Mouse (Mus musculus): ENCODE data around the gene St6galnac3. TPM values are rescaled to one million over a fixed set of nuclear protein-coding genes. Genes with fewer than 3 reads are reported as not detected.
A peak's percentile ranks its signal among the peaks of the same experiment; 100 is the strongest.

St6galnac3 gene
- polyA plus RNA-seq, 1 experiment from 2014 or later: 15.8 TPM

DNA sequence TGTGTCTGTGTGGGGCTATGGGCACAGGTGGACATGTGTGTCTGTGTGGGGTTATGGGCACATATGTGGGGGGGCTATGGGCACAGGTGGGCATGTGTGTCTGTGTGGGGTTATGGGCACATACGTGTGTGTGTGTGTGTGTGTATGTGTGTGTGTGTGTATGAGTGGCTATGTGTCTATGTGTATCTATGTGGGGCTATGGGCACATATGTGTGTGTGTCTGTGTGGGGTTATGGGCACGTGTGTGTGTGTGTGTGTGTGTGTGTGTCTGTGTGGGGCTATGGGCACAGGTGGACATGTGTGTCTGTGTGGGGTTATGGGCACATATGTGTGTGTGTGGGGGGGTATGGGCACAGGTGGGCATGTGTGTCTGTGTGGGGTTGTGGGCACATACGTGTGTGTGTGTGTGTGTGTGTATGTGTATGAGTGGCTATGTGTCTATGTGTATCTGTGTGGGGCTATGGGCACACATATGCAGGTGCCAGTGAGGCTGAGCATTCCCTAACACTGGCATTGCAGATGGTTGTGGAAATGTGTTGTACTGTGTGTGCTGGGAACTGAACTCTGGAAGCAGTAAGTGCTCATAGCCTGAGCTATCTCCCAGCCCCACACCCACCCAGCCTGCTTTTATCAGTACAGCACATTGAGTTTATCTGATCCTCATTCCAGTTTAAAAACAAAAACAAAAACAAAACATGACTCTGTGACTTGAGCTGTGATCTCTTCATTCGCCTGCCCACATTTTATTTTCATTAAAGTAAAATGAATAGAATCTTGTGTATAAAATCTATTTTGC lies 8.6 kb upstream of the St6galnac3 start:
- Histone ChIP-seq H3K9me3 (replicated peaks) (no peaks in the 10 kb centered on the region), H3K27me3 (no peaks in the 10 kb centered on the region; the same call in 1 of the 2 replicates), H3K4me1 (replicated peaks) (peaks cover 25% of the 10 kb centered on the region), H3K36me3 (no peaks in the 10 kb centered on the region), H3K4me3 (no peak overlapping the region), H3K9ac (no peak overlapping the region), H3K27ac (no peak overlapping the region), H3K4me2 (no peak overlapping the region)
- no peak for ATAC-seq (replicated peaks; ENCODE audit: insufficient number of reproducible peaks, insufficient read depth, low FRiP score, low read depth)
- 91% methylated on average over 4 of the region's 4 CpGs for WGBS

- no peak for ATAC-seq (replicated peaks; ENCODE audit: insufficient number of reproducible peaks, insufficient read depth, low FRiP score, low read depth)
- Histone ChIP-seq H3K36me3 (no peaks in the 10 kb centered on the region), H3K9ac (no peak overlapping the region), H3K27me3 (no peaks in the 10 kb centered on the region; the same call in 1 of the 2 replicates), H3K9me3 (replicated peaks) (no peaks in the 10 kb centered on the region), H3K4me2 (no peak overlapping the region), H3K4me1 (replicated peaks) (peaks cover 24% of the 10 kb centered on the region), H3K4me3 (no peak overlapping the region), H3K27ac (no peak overlapping the region; the same call in 1 of the 2 replicates)
- 23% methylated on average over 6 of the region's 6 CpGs for WGBS
Observed at GRCm38 (mm10) chr3:153732749-153733148, 7.8 kb upstream of the St6galnac3 start.

DNA sequence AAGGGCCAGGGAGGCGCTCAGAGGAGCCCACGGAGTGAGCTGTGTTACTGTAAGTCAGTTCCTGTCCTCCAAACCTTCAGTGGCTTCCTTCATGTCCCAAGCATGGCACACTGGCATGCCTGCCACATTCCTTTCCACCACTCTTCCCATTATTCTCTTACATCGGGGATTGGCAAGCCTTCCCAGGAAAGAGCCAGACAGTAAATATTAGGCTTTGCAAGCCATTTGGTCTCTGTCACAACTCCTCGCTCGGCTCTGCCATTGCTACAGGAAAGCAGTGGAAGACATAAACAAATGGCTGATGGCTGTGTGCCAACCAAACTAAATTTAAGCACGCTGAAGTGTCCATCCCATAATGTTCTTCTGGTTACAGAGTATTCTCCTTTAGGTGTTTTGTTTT lies 7.1 kb upstream of the St6galnac3 start:
- 44% methylated on average over 6 of the region's 6 CpGs for WGBS
- Histone ChIP-seq H3K9ac (no peak overlapping the region), H3K9me3 (replicated peaks) (no peaks in the 10 kb centered on the region), H3K27ac (no peak overlapping the region), H3K36me3 (no peaks in the 10 kb centered on the region), H3K27me3 (no peaks in the 10 kb centered on the region; the same call in 1 of the 2 replicates), H3K4me3 (no peak overlapping the region), H3K4me2 (no peak overlapping the region), H3K4me1 (replicated peaks) (peaks cover 20% of the 10 kb centered on the region)
- ATAC-seq (replicated peaks; ENCODE audit: insufficient number of reproducible peaks, insufficient read depth, low FRiP score, low read depth): no peak

GRCm38 (mm10) chr3:153728577-153728976 lies 3.6 kb upstream of the St6galnac3 start:
- H3K36me3 ChIP-seq: no peaks in the 10 kb centered on the region
- no peak overlapping the region for H3K4me3 ChIP-seq
- no peak overlapping the region for H3K27ac ChIP-seq
- H3K9ac ChIP-seq: no peak overlapping the region
- 0 out of 2 replicates have a peak, but pooled peaks cover 6% of the 10 kb centered on the region for H3K27me3 ChIP-seq
- peaks cover 24% of the 10 kb centered on the region for H3K4me1 ChIP-seq (replicated peaks)
- H3K9me3 ChIP-seq (replicated peaks): no peaks in the 10 kb centered on the region
- no peak overlapping the region for H3K4me2 ChIP-seq
- ATAC-seq (replicated peaks; ENCODE audit: insufficient number of reproducible peaks, insufficient read depth, low FRiP score, low read depth): no peak

- Histone ChIP-seq H3K4me3 (peak overlapping the region; percentile 68), H3K9ac (no peak overlapping the region), H3K4me2 (peak overlapping the region; percentile 93), H3K36me3 (no peaks in the 10 kb centered on the region), H3K27me3 (0 out of 2 replicates have a peak, but pooled peaks cover 8% of the 10 kb centered on the region), H3K9me3 (replicated peaks) (no peaks in the 10 kb centered on the region), H3K4me1 (replicated peaks) (peaks cover 26% of the 10 kb centered on the region), H3K27ac (no peak overlapping the region)
- ATAC-seq (replicated peaks; ENCODE audit: insufficient number of reproducible peaks, insufficient read depth, low FRiP score, low read depth): no peak
- 72% methylated on average over 9 of the region's 9 CpGs for WGBS
Observed at GRCm38 (mm10) chr3:153723467-153724079, 1.4 kb downstream of the St6galnac3 start.

- Histone ChIP-seq H3K27ac (no peak overlapping the region), H3K36me3 (no peaks in the 10 kb centered on the region), H3K4me3 (no peak overlapping the region), H3K27me3 (0 out of 2 replicates have a peak, but pooled peaks cover 8% of the 10 kb centered on the region), H3K9ac (no peak overlapping the region), H3K4me1 (replicated peaks) (peaks cover 41% of the 10 kb centered on the region), H3K4me2 (no peak overlapping the region), H3K9me3 (replicated peaks) (no peaks in the 10 kb centered on the region)
- ATAC-seq (replicated peaks; ENCODE audit: insufficient number of reproducible peaks, insufficient read depth, low FRiP score, low read depth): no peak
- 73% methylated on average over 16 of the region's 16 CpGs for WGBS
Observed at GRCm38 (mm10) chr3:153721525-153721924, 3.4 kb downstream of the St6galnac3 start.

DNA sequence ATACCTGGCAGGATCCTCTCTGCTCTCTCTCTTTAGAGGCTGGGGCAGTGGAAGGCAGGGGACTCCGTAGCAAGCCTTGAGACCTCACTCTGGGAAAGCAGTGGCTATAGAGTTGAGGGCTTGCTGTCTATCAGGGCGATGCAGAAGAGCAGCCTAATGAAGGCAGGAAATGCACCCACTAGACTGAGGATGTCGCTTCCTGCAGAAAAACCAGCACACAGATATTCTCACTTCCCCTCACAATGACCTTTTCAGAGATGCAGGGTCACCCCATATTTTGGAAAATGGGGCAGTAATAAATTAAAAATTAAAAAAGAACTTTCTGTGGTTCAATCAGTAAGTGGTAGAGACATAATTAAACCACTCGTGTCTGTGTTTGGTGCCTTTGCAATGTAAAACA lies 4.1 kb downstream of the St6galnac3 start:
- H3K36me3 ChIP-seq: no peaks in the 10 kb centered on the region
- 0 out of 2 replicates have a peak, but pooled peaks cover 5% of the 10 kb centered on the region for H3K27me3 ChIP-seq
- no peak overlapping the region for H3K4me2 ChIP-seq
- no peaks in the 10 kb centered on the region for H3K9me3 ChIP-seq (replicated peaks)
- ATAC-seq (replicated peaks; ENCODE audit: insufficient number of reproducible peaks, insufficient read depth, low FRiP score, low read depth): no peak
- peaks cover 41% of the 10 kb centered on the region for H3K4me1 ChIP-seq (replicated peaks)
- WGBS: 62% methylated on average over 4 of the region's 4 CpGs
- H3K9ac ChIP-seq: no peak overlapping the region
- H3K4me3 ChIP-seq: no peak overlapping the region
- H3K27ac ChIP-seq: no peak overlapping the region

DNA sequence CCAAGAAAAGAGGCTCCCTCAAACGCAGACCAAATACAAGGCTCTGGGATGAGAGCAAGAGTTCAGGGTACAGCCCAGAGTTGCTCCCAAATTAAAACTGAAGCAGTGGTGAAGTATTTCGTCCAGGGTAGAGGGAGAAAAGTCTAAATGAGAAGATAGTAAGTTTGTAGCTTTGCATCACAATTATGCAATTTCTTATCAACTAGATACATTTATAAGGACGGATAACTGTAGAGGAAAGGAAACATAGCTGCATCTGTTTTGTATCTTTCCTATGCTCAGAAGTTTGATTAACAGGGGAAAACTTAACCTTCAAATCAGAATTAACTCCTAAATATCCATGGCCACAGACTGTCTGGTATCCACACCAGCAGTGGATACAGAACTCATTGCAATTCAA lies 4.7 kb downstream of the St6galnac3 start:
- H3K27me3 ChIP-seq: 0 out of 2 replicates have a peak, but pooled peaks cover 2% of the 10 kb centered on the region
- peaks cover 39% of the 10 kb centered on the region for H3K4me1 ChIP-seq (replicated peaks)
- no peak overlapping the region for H3K4me2 ChIP-seq
- H3K4me3 ChIP-seq: no peak overlapping the region
- WGBS: 41% methylated on average over 3 of the region's 3 CpGs
- no peak for ATAC-seq (replicated peaks; ENCODE audit: insufficient number of reproducible peaks, insufficient read depth, low FRiP score, low read depth)
- H3K27ac ChIP-seq: no peak overlapping the region; the same call in 1 of the 2 replicates
- H3K36me3 ChIP-seq: no peaks in the 10 kb centered on the region
- H3K9me3 ChIP-seq (replicated peaks): no peaks in the 10 kb centered on the region
- no peak overlapping the region for H3K9ac ChIP-seq

DNA sequence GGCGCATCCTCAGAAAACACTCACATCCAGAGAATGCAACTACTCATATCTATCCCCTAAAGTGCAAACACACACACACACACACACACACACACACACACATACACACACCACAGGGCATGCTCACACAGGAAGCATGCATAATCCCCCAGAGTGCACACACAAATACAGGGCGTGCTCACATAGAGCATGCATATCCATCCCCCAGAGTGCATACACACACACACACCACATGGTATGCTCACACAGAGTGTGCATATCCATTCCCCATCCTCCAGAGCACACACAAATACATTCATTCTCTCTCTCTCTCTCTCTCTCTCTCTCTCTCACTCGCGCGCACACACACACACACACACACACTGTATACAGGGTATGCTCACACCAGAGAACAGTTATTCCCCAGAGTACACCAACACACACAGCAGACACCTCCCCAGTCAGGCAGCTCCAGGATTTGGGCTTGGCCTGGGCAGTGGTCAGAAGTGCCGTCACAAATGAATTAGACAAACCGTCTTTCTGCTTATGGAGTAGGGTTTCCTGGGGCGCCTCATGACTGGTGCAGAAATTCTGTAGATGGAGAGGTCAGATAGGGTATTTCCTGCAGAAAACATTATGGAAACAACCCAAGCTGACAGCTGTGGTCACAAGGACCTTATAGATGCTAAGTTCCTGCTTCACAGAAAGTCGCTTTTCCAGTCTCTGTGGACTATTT lies 5.6 kb downstream of the St6galnac3 start:
- Histone ChIP-seq H3K9ac (no peak overlapping the region), H3K9me3 (replicated peaks) (no peaks in the 10 kb centered on the region), H3K27me3 (0 out of 2 replicates have a peak, but pooled peaks cover 2% of the 10 kb centered on the region), H3K4me2 (no peak overlapping the region), H3K36me3 (no peaks in the 10 kb centered on the region), H3K4me3 (no peak overlapping the region), H3K27ac (no peak overlapping the region), H3K4me1 (replicated peaks) (peaks cover 35% of the 10 kb centered on the region)
- WGBS: 62% methylated on average over 9 of the region's 9 CpGs
- ATAC-seq (replicated peaks; ENCODE audit: insufficient number of reproducible peaks, insufficient read depth, low FRiP score, low read depth): no peak

DNA sequence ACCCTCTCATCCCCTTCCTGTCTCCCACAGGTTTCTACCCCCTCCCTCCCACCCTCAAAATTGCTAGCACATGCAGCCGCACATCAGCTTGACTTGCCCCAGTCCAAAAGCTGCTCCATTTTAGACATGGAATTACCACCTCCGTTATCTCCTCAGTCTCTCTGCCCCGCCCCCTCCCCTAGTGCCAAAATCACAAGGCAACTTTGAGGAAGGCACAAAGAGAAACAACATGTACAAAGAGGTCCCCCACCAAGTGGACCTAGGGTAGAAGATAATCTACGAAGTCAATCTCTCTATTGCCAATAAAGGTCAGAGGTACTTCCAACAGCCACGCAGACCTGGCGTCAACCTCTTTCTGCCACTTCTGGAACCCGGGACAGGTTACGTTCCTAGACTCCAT lies 6.2 kb downstream of the St6galnac3 start:
- H3K4me2 ChIP-seq: no peak overlapping the region
- peaks cover 32% of the 10 kb centered on the region for H3K4me1 ChIP-seq (replicated peaks)
- ATAC-seq (replicated peaks; ENCODE audit: insufficient number of reproducible peaks, insufficient read depth, low FRiP score, low read depth): no peak
- no peak overlapping the region for H3K4me3 ChIP-seq
- no peak overlapping the region for H3K27ac ChIP-seq
- H3K27me3 ChIP-seq: 0 out of 2 replicates have a peak, but pooled peaks cover 2% of the 10 kb centered on the region
- H3K9me3 ChIP-seq (replicated peaks): 0 out of 2 replicates have a peak, but pooled peaks cover 3% of the 10 kb centered on the region
- H3K36me3 ChIP-seq: no peaks in the 10 kb centered on the region
- 53% methylated on average over 8 of the region's 8 CpGs for WGBS
- no peak overlapping the region for H3K9ac ChIP-seq

DNA sequence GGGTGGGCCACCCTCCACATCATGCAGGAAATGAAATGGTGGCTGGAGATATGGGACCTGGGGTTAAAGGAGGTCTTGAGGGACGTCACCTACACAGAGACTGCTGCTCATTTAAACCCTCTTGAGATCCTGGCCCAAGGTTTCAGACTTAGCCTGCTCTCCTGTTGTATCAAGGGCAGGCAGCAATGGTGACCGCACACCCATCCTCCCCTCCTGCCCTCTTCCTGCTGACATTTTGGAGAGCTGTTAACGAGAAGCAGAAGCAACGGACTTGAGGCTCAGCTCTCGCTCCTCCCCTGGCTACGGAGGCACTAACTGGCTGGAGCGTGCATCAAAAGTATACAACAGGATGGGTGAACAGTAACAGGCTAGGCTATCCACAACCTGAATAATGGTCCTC lies 7.2 kb downstream of the St6galnac3 start:
- Histone ChIP-seq H3K4me1 (replicated peaks) (peaks cover 30% of the 10 kb centered on the region), H3K4me3 (no peak overlapping the region), H3K27me3 (no peaks in the 10 kb centered on the region), H3K4me2 (no peak overlapping the region), H3K9ac (no peak overlapping the region), H3K27ac (peak overlapping the region; percentile 13; the same call in 1 of the 2 replicates), H3K36me3 (no peaks in the 10 kb centered on the region), H3K9me3 (replicated peaks) (0 out of 2 replicates have a peak, but pooled peaks cover 3% of the 10 kb centered on the region)
- ATAC-seq (replicated peaks; ENCODE audit: insufficient number of reproducible peaks, insufficient read depth, low FRiP score, low read depth): no peak
- 47% methylated on average over 7 of the region's 7 CpGs for WGBS
